Mouse (Mus musculus) forebrain, embryonic 12.5 days (tissue): ENCODE measurements at regions not wholly inside any gene's neighbourhood (a gene's known extent, or its start where the extent isn't known, plus 50 kb on each side); places are given as distances from the start of the nearest gene placed in this dataset.
A peak's percentile ranks its signal among the peaks of the same experiment; 100 is the strongest.

ENCODE experiments used
- ATAC-seq: fragments of 200-750 bp; cut with Nextera tagmentation; 2 replicates; pipeline ENCODE4 v1.8.0; 2017; ENCODE audit warnings: moderate TSS enrichment; ENCODE audit not compliant: low FRiP score
- H3K27ac ChIP-seq: fragments of 300-500 bp; sonication (generic); 2 replicates; pipeline ENCODE4 v1.5.1; 2016; ENCODE audit warnings: mild to moderate bottlenecking
- H3K27me3 ChIP-seq: fragments of 300-500 bp; sonication (generic); 2 replicates; pipeline ENCODE4 v1.6.1; 2016; ENCODE audit warnings: mild to moderate bottlenecking
- H3K36me3 ChIP-seq: fragments of 300-500 bp; sonication (generic); replicated peaks from 2 replicates; pipeline ENCODE4 v1.6.1; 2016; ENCODE audit warnings: mild to moderate bottlenecking
- H3K4me1 ChIP-seq: fragments of 300-500 bp; sonication (generic); 2 replicates; pipeline ENCODE4 v1.6.1; 2016
- H3K4me2 ChIP-seq: fragments of 300-500 bp; sonication (generic); 2 replicates; pipeline ENCODE4 v1.6.1; 2016; ENCODE audit warnings: mild to moderate bottlenecking, moderate library complexity
- H3K4me3 ChIP-seq: fragments of 300-500 bp; sonication (generic); replicated peaks from 2 replicates; pipeline ENCODE4 v1.5.1; 2016; ENCODE audit warnings: mild to moderate bottlenecking
- H3K9ac ChIP-seq: fragments of 300-500 bp; sonication (generic); 2 replicates; pipeline ENCODE4 v1.6.1; 2016; ENCODE audit warnings: mild to moderate bottlenecking
- H3K9me3 ChIP-seq: fragments of 300-500 bp; sonication (generic); 2 replicates; pipeline ENCODE4 v1.6.1; 2016
- WGBS: fragments of 180-500 bp; shearing (Covaris S2); methylation state at CpG from one replicate; pipeline ENCODE4 v1.1.7; 2016; 5-methylcytosine and 5-hydroxymethylcytosine counted together

GRCm38 (mm10) chr5:51229806-51230205 lies 337.7 kb downstream of the Ppargc1a start:
- H3K9ac ChIP-seq: no peak overlapping the region

DNA sequence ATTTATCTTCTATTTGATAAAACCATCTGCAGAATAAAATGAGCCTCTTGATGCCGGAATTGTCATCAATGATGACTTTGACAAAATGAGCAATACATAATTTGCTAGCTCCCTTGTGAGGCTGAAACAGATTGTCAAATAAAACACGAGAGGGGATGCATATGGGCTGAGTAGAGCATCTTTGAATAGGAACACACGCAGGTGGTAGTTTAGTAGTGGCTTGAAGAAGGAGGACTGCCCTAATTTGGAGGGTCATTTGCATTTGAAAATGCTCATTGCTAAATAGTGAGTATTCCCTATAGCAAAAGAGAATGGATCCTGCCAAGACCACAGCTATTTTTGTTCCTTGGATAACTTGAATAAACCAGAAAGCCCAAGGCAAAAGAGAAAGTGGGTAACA lies 339.5 kb downstream of the Ppargc1a start:
- no peaks in the 10 kb centered on the region for H3K4me1 ChIP-seq
- 57% methylated on average over 3 of the region's 3 CpGs for WGBS
- H3K4me2 ChIP-seq: no peak overlapping the region
- H3K9me3 ChIP-seq: no peaks in the 10 kb centered on the region
- H3K4me3 ChIP-seq: no peak overlapping the region
- no peak overlapping the region for H3K27ac ChIP-seq
- H3K27me3 ChIP-seq: no peaks in the 10 kb centered on the region
- no peaks in the 10 kb centered on the region for H3K36me3 ChIP-seq
- no peak for ATAC-seq
- no peak overlapping the region for H3K9ac ChIP-seq

More at GRCm38 (mm10) chr5:51229806-51230205, 337.7 kb downstream of the Ppargc1a start:
- ATAC-seq: no peak
- H3K9me3 ChIP-seq: no peaks in the 10 kb centered on the region
- WGBS: 90% methylated on average over 2 of the region's 2 CpGs
- no peaks in the 10 kb centered on the region for H3K27me3 ChIP-seq
- 0 out of 2 replicates have a peak, but pooled peaks cover 3% of the 10 kb centered on the region for H3K4me1 ChIP-seq
- no peak overlapping the region for H3K4me3 ChIP-seq
- H3K4me2 ChIP-seq: no peak overlapping the region
- H3K36me3 ChIP-seq: no peaks in the 10 kb centered on the region
- H3K27ac ChIP-seq: no peak overlapping the region

DNA sequence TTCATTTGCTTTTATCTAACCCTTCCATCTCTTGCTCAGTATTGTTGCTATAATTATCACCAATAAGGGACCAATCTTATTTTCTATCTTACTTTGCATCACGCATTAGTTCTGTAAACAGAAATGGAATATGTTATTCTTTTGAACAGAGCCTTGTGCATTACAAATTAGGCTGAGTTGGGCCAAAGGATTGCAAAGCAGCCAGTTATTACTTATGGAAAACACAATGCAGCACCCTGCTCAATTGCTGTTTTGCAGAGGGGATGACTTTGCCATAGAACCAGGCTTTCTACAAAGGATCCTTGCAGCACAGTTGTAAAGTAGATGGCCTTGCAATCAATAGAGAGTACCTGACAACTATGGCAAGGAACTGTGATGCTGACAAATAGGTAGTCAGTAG lies 364.3 kb downstream of the Ppargc1a start:
- 69% methylated on average over 1 of the region's 1 CpGs for WGBS
- Histone ChIP-seq H3K27me3 (no peaks in the 10 kb centered on the region), H3K9me3 (no peaks in the 10 kb centered on the region), H3K4me1 (no peaks in the 10 kb centered on the region), H3K36me3 (no peaks in the 10 kb centered on the region), H3K4me2 (no peak overlapping the region), H3K9ac (no peak overlapping the region), H3K27ac (no peak overlapping the region), H3K4me3 (no peak overlapping the region)
- 0 out of 2 replicates have a peak, but pooled peaks have one; percentile 9 for ATAC-seq

DNA sequence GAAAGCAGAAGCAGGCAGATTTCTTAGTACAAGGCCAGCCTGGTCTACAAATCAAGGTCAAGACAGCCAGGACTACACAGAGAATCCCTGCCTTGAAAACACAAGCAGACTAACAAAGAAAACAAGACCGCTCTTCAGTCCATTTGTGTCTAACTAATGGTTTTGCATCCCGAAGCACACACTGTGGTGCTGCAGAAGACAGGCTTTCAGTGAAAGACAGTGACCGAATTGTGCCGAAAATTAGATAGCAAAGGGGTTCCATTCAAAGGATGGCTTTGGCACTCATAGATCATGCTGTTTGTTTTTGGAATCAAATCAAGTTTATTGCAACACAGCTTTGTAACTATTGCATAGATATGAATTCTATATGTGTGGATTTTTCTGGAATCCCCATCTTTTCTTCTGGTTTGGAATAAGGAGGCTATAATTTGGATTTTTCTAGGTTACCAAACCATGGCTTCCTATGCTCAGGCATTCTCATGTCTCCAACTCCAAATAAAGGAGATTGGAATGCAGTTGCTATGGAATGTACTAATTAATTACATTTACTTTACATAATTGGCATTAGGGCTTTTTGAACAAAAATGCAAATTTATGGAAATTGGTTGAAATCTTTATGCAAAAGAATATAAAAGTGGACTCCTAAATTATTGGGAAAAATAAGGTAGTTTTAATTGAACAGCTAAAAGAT lies 364.9 kb downstream of the Ppargc1a start:
- no peak overlapping the region for H3K4me2 ChIP-seq
- no peaks in the 10 kb centered on the region for H3K36me3 ChIP-seq
- H3K9ac ChIP-seq: no peak overlapping the region
- H3K4me1 ChIP-seq: no peaks in the 10 kb centered on the region
- no peaks in the 10 kb centered on the region for H3K27me3 ChIP-seq
- 46% methylated on average over 4 of the region's 4 CpGs for WGBS
- no peaks in the 10 kb centered on the region for H3K9me3 ChIP-seq
- peak; percentile 53; the same call in 1 of the 2 replicates for ATAC-seq
- no peak overlapping the region for H3K27ac ChIP-seq
- H3K4me3 ChIP-seq: no peak overlapping the region

DNA sequence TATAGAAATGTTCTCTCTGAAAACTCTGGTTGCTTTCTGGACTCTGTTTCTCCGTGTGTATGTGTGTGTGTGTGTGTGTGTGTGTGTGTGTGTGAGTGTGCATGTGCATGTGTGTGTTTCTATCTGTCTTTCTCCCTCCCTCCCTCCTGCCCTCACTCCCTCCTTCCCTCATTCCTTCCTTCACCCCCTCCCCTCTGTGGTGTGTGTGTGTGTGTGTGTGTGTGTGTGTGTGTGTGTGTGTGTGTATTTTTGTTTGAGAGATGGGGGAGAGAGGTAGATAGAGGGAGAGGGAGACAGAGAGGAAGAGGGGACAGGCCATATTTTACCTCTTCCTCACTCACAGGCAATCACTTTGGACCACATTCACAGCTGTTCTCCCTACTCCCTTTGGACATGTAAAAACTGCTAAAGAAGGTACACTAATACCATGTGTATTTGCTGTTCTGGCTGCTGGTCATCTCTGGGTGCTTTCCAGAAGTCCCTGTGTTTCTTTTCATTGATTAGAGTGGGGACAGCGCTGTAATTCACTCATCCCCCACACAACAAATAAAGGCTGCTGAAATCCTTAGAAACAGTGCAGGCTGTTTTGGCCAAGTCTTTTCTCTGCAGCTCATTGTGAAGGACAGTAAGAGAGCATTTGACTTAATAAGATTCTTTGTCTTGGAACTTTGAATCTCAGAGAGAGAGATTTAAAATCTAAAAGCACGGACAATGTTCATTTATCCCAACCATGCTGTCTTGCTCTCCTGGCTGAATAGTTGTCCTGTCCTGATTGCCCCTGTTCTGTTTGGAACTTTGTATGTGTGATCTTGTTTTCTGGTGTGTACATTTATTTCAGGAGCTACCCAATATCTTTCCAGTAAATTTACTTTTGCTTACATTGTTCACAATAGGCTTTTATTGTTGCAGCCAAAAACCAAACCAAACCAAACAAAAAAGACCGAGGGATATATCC lies 370.9 kb downstream of the Ppargc1a start:
- Histone ChIP-seq H3K27ac (no peak overlapping the region), H3K9ac (no peak overlapping the region), H3K4me2 (no peak overlapping the region), H3K36me3 (no peaks in the 10 kb centered on the region), H3K4me3 (no peak overlapping the region), H3K9me3 (no peaks in the 10 kb centered on the region), H3K27me3 (no peaks in the 10 kb centered on the region), H3K4me1 (peaks cover 7% of the 10 kb centered on the region; the same call in 1 of the 2 replicates)
- ATAC-seq: peak; percentile 46; the same call in 1 of the 2 replicates
- 32% methylated on average over 4 of the region's 4 CpGs for WGBS

DNA sequence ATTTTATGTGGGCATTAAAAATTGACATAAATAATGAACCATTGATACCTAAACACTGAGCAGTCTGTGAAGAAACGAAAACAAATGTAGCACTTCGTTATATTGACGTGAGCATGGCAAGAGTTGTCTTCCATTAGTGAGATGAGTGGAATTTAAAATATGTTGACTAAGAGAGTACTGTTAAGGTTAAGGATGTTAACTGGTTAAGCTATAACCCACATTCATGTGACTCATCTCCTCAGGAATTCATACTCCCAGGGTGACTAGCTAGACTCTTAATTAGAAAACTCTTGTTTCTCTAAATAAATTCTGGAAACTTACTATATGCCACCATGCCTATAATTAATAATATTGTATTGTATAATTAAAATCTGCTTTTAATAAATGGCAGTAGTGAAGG lies 376.9 kb downstream of the Ppargc1a start:
- Histone ChIP-seq H3K9ac (no peak overlapping the region), H3K4me2 (no peak overlapping the region), H3K4me3 (no peak overlapping the region), H3K27ac (no peak overlapping the region), H3K4me1 (no peaks in the 10 kb centered on the region), H3K36me3 (no peaks in the 10 kb centered on the region), H3K27me3 (no peaks in the 10 kb centered on the region), H3K9me3 (no peaks in the 10 kb centered on the region)
- 67% methylated on average over 3 of the region's 3 CpGs for WGBS
- no peak for ATAC-seq

DNA sequence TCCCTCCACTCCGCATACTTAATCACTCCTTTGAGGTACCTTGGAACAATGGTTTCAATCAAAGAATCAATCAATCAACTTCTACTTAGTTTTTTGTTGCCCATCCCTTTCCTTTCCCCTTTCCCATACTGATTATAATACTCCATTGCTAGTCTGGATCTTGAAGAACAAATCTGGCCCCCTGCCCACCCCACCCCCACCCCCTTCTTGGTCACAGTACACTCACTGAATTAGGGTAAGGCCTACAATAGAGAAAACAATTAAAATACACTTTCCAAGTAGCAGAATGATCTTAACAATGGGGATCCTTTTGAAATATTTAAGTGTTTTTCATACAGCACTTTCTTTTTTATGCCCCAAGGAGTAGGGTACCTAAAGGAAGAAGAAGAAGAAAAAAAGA lies 397.7 kb downstream of the Ppargc1a start:
- Histone ChIP-seq H3K27me3 (no peaks in the 10 kb centered on the region), H3K4me3 (no peak overlapping the region), H3K4me1 (no peaks in the 10 kb centered on the region), H3K36me3 (no peaks in the 10 kb centered on the region), H3K9ac (no peak overlapping the region), H3K9me3 (no peaks in the 10 kb centered on the region), H3K4me2 (no peak overlapping the region), H3K27ac (no peak overlapping the region)
- peak; percentile 55; the same call in 1 of the 2 replicates for ATAC-seq
- WGBS: 59% methylated on average over 1 of the region's 1 CpGs

- no peak for ATAC-seq
- H3K4me3 ChIP-seq: no peak overlapping the region
- H3K9ac ChIP-seq: no peak overlapping the region
- H3K9me3 ChIP-seq: no peaks in the 10 kb centered on the region
- H3K4me1 ChIP-seq: no peaks in the 10 kb centered on the region
- H3K27me3 ChIP-seq: no peaks in the 10 kb centered on the region
- no peak overlapping the region for H3K27ac ChIP-seq
- WGBS: 70% methylated on average over 6 of the region's 6 CpGs
- no peaks in the 10 kb centered on the region for H3K36me3 ChIP-seq
- no peak overlapping the region for H3K4me2 ChIP-seq
Observed at GRCm38 (mm10) chr5:51168206-51168605, 399.3 kb downstream of the Ppargc1a start.

GRCm38 (mm10) chr5:51156901-51157300 lies 410.6 kb downstream of the Ppargc1a start:
- no peak for ATAC-seq
- Histone ChIP-seq H3K4me2 (no peak overlapping the region), H3K27me3 (no peaks in the 10 kb centered on the region), H3K9me3 (no peaks in the 10 kb centered on the region), H3K27ac (no peak overlapping the region), H3K4me1 (no peaks in the 10 kb centered on the region), H3K9ac (no peak overlapping the region), H3K4me3 (no peak overlapping the region), H3K36me3 (no peaks in the 10 kb centered on the region)
- WGBS: 55% methylated on average over 3 of the region's 3 CpGs

GRCm38 (mm10) chr5:51144842-51145241 lies 422.7 kb downstream of the Ppargc1a start:
- H3K27ac ChIP-seq: no peak overlapping the region
- H3K4me2 ChIP-seq: no peak overlapping the region
- no peak for ATAC-seq
- no peaks in the 10 kb centered on the region for H3K4me1 ChIP-seq
- H3K9ac ChIP-seq: no peak overlapping the region
- H3K9me3 ChIP-seq: no peaks in the 10 kb centered on the region
- H3K4me3 ChIP-seq: no peak overlapping the region
- WGBS: 82% methylated on average over 4 of the region's 4 CpGs
- no peaks in the 10 kb centered on the region for H3K27me3 ChIP-seq
- no peaks in the 10 kb centered on the region for H3K36me3 ChIP-seq

GRCm38 (mm10) chr5:51125091-51125490 lies 442.4 kb downstream of the Ppargc1a start:
- Histone ChIP-seq H3K4me3 (no peak overlapping the region), H3K9me3 (no peaks in the 10 kb centered on the region), H3K4me2 (no peak overlapping the region), H3K27me3 (no peaks in the 10 kb centered on the region), H3K27ac (no peak overlapping the region), H3K4me1 (no peaks in the 10 kb centered on the region), H3K36me3 (no peaks in the 10 kb centered on the region), H3K9ac (no peak overlapping the region)
- no peak for ATAC-seq
- WGBS: 84% methylated on average over 6 of the region's 6 CpGs

- H3K9me3 ChIP-seq: no peaks in the 10 kb centered on the region
- 84% methylated on average over 4 of the region's 4 CpGs for WGBS
- ATAC-seq: no peak
- H3K4me2 ChIP-seq: no peak overlapping the region
- no peak overlapping the region for H3K27ac ChIP-seq
- H3K27me3 ChIP-seq: no peaks in the 10 kb centered on the region
- no peaks in the 10 kb centered on the region for H3K36me3 ChIP-seq
- H3K4me1 ChIP-seq: no peaks in the 10 kb centered on the region
- no peak overlapping the region for H3K9ac ChIP-seq
- no peak overlapping the region for H3K4me3 ChIP-seq
Observed at GRCm38 (mm10) chr5:51110006-51110405, 457.5 kb downstream of the Ppargc1a start.
